Mouse (Mus musculus) hindbrain, postnatal 0 days (tissue): Measurements from ENCODE around the gene Jaml. TPM values are rescaled to one million over a fixed set of nuclear protein-coding genes. Genes with fewer than 3 reads are reported as not detected.

Experiments used
- ATAC-seq: fragments of 200-750 bp; cut with Nextera tagmentation; 2 replicates; pipeline ENCODE4 v1.8.0; 2017; ENCODE audit warnings: mild to moderate bottlenecking, moderate TSS enrichment, moderate library complexity
- DNase-seq: peaks from one replicate; pipeline ENCODE4 v3.0.0-alpha.2; 2015; ENCODE audit warnings: low spot score
- H3K27ac ChIP-seq: fragments of 300-500 bp; sonication (generic); 2 replicates; pipeline ENCODE4 v1.5.1; 2014; ENCODE audit warnings: mild to moderate bottlenecking
- H3K27me3 ChIP-seq: fragments of 300-500 bp; sonication (generic); 2 replicates; pipeline ENCODE4 v1.6.1; 2014; ENCODE audit warnings: low read length, mixed read lengths; ENCODE audit not compliant: insufficient read depth
- H3K36me3 ChIP-seq: fragments of 300-500 bp; sonication (generic); 2 replicates; pipeline ENCODE4 v1.6.1; 2014; ENCODE audit warnings: low read length, mixed read lengths; ENCODE audit not compliant: insufficient read depth
- H3K4me1 ChIP-seq: fragments of 300-500 bp; sonication (generic); 2 replicates; pipeline ENCODE4 v1.6.1; 2014; ENCODE audit warnings: antibody characterized with exemption, low read length, mixed read lengths; ENCODE audit not compliant: insufficient read depth
- H3K4me2 ChIP-seq: fragments of 300-500 bp; sonication (generic); 2 replicates; pipeline ENCODE4 v1.6.1; 2014; ENCODE audit warnings: low read depth, mild to moderate bottlenecking, low read length, moderate library complexity, mixed read lengths
- H3K4me3 ChIP-seq: fragments of 300-500 bp; sonication (generic); 2 replicates; pipeline ENCODE4 v1.5.1; 2014; ENCODE audit warnings: low read length
- H3K9ac ChIP-seq: fragments of 300-500 bp; sonication (generic); replicated peaks from 2 replicates; pipeline ENCODE4 v1.6.1; 2014; ENCODE audit warnings: mild to moderate bottlenecking, low read length, moderate library complexity, mixed read lengths
- H3K9me3 ChIP-seq: fragments of 300-500 bp; sonication (generic); 2 replicates; pipeline ENCODE4 v1.6.1; 2016; ENCODE audit warnings: low read length, mixed read lengths
- CTCF ChIP-seq: IDR thresholded peaks from 2 replicates; pipeline ENCODE4 v1.5.1; 2016; ENCODE audit warnings: antibody characterized with exemption, control low read depth, low read depth
- WGBS: fragments of 180-500 bp; shearing (Covaris S2); extraction: QIAGEN DNeasy Blood & Tissue Kit; methylation state at CpG from one replicate; pipeline ENCODE4 v1.1.7; 2014; 5-methylcytosine and 5-hydroxymethylcytosine counted together
- polyA plus RNA-seq: library from polyadenylated mRNA; unstranded; fragments of >200 nt; fragmentation: Nextera tagmentation; extraction: Ambion mirVana; gene quantifications from 2 replicates; pipeline ENCODE4 v1.2.1, GENCODE M21; 2015
- total RNA-seq: library from RNA; depleted of rRNA; stranded (reverse); fragments of >200 nt; gene quantifications from 2 replicates; pipeline ENCODE4 v1.2.3, GENCODE M21; 2014

Jaml gene
- total and polyA plus RNA-seq, 2 experiments from 2014 or later, result 0.40 TPM; not detected in 1

DNA sequence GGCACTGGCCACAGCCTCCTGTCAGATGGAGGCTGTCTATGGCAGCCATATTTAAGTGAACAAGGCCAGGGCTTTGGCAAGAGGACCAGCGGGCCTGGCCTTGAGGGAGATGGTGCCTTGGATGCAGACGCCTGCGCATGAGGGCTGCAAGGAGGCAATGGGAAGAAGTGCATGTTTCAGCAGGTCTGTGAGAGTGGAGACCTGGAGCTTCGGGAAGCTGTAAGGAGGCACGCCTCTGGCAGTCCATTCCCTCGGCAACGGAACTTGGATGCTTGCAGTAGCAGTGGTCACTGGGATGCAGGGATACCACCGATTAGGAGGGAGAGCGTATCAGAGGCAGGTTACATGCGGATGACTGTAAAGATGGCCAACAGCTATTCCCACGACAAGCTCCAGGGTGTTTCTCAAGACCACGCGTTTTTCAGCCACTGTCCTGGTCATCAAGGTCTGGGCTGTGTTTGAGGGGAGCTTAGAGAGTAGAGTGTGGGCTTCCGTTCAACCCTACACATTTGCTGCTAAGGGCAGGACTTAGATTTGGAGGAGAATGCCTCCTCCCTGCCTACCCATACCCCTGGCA, 41.1 kb downstream of the Jaml start:
- H3K9me3 ChIP-seq, result no peaks in the 10 kb centered on the region
- no peak for TF ChIP-seq CTCF
- H3K4me1 ChIP-seq, result peaks cover 21% of the 10 kb centered on the region
- ATAC-seq (no peak), DNase-seq (no peak)
- 86% methylated on average over 14 of the region's 14 CpGs for WGBS
- H3K27ac ChIP-seq, result no peak overlapping the region
- H3K36me3 ChIP-seq, result no peaks in the 10 kb centered on the region
- H3K27me3 ChIP-seq, result no peaks in the 10 kb centered on the region
- H3K4me3 ChIP-seq, result no peak overlapping the region
- H3K4me2 ChIP-seq, result peak overlapping the region; percentile 71; the same call in 1 of the 2 replicates
- H3K9ac ChIP-seq, result no peak overlapping the region

DNA sequence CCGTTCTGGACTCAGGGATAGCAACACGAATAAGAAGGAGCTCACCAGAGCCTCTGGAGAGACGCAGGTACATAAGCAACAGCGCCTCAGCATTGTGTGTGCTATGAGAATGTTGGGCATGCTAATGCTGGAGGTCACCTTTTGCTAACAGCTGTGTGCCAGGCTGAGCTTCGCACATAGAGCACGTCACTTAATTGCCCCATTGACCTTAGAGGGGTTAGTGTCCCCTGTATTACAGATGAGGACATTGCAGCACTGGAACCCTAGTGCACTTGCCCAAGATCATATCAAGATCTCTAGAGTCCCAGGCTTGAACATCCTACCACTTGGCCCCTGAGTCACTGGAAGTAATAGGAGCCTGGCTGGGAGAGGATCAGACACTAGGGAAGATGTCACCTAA, 41.6 kb downstream of the Jaml start:
- no peak for TF ChIP-seq CTCF
- no peaks in the 10 kb centered on the region for H3K9me3 ChIP-seq
- WGBS, result 85% methylated on average over 6 of the region's 6 CpGs
- no peak overlapping the region for H3K9ac ChIP-seq
- H3K4me1 ChIP-seq, result peaks cover 21% of the 10 kb centered on the region
- no peak for ATAC-seq
- H3K27me3 ChIP-seq, result no peaks in the 10 kb centered on the region
- H3K36me3 ChIP-seq, result peaks cover 5% of the 10 kb centered on the region; the same call in 1 of the 2 replicates
- H3K4me3 ChIP-seq, result no peak overlapping the region
- H3K4me2 ChIP-seq, result no peak overlapping the region
- no peak overlapping the region for H3K27ac ChIP-seq
- DNase-seq, result no peak

DNA sequence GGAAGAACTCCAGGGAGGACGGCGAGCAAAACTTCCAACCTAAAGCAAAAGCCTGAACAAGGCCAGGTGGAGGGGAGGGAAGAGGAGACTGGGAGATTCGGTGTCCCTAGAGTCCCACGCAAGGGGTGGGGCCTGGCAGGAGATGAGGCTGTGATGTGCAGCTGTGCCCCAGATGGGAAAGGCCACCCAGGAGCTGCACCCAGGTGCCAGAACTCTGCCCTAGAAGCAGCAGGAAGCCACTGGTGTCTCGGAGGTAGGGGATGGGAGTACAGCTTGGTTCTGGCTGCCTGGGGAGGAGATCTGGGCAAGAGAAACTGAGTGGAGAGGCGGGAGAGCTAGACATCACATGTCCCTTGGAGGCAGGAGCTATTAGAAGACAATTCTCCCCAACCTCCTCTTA, 42.0 kb downstream of the Jaml start:
- no peak for TF ChIP-seq CTCF
- Histone ChIP-seq H3K36me3 (peaks cover 6% of the 10 kb centered on the region; the same call in 1 of the 2 replicates), H3K4me3 (no peak overlapping the region), H3K4me2 (0 out of 2 replicates have a peak overlapping the region, but pooled peaks have one; percentile 7), H3K4me1 (peaks cover 21% of the 10 kb centered on the region), H3K27me3 (no peaks in the 10 kb centered on the region), H3K9me3 (no peaks in the 10 kb centered on the region), H3K27ac (no peak overlapping the region), H3K9ac (no peak overlapping the region)
- WGBS, result 56% methylated on average over 6 of the region's 6 CpGs
- DNase-seq, result no peak
- ATAC-seq, result no peak

DNA sequence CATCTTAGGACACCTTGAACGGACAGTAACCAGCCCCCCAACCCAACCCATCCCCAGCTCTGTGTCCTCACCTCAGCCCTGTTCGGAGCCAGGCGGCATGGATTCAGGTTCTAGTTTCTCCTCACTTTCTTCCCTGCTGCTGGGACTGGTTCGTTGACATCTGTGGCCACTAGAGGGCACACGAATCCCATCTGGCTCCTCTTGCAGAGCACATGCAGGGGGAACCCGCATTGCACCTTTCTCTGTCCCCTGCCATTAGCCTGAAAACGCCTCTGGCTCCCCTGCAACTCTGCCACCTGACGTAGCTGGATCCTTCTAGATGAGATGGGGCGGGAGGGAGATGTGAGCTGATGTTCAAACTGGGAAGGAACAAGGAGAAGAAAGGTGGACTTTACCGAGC, 42.8 kb downstream of the Jaml start:
- peak; percentile 43 for ATAC-seq
- Histone ChIP-seq H3K9ac (0 out of 2 replicates have a peak overlapping the region, but pooled peaks have one; percentile 33), H3K4me1 (peaks cover 18% of the 10 kb centered on the region), H3K36me3 (peaks cover 6% of the 10 kb centered on the region; the same call in 1 of the 2 replicates), H3K27ac (peak overlapping the region; percentile 48; the same call in 1 of the 2 replicates), H3K27me3 (no peaks in the 10 kb centered on the region), H3K4me3 (peak overlapping the region; percentile 16), H3K9me3 (no peaks in the 10 kb centered on the region), H3K4me2 (peak overlapping the region; percentile 49)
- WGBS, result 6% methylated on average over 10 of the region's 10 CpGs
- DNase-seq, result peak; percentile 90
- TF ChIP-seq CTCF, result peak; percentile 96

DNA sequence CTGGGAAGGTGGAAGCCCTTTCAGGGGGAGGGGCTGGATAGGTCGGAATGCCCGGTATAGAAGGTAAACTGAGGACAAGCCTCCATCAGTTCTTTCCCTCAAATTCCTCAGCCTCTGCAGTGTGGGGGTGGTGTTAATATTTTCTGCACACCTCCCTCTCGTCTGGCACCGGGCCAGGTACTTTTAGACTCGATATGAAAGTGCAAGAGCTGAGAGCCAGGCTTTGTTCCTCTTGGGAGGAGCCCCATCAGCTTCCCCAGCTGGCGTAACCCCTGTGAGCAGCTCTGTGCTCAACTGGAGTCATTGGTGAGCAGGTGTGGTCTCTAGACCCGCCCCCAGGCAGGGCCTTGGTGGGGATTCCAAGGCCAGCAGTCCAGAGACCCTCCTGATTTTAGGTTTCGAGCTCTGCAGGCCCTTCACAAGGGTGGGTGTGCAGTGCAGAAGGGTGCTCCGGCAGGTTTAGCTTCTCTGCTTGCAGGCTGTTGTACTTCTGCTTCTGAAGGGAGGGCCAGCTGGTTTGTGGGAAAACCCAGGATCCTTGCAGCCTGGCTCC, 43.3 kb downstream of the Jaml start:
- ATAC-seq, result no peak; the same call in 1 of the 2 replicates
- peak overlapping the region; percentile 16 for H3K4me3 ChIP-seq

DNA sequence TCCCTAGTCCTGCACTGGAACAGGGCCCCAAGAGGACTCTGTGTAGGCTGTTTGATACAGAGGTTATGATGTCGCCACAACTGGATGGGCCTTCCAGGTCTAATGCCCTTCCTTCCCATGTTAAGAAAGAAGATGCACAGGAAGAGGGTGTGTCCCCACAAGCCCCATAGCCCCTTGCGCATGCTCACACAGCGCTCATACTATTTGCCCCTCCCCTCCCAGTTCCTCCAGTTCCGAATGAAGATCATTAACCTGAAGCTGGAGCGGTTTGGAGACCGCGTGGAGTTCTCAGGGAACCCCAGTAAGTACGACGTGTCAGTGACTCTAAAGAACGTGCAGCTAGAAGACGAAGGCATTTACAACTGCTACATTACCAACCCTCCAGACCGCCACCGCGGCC, 46.2 kb downstream of the Jaml start:
- H3K27ac ChIP-seq, result no peak overlapping the region
- peaks cover 6% of the 10 kb centered on the region; the same call in 1 of the 2 replicates for H3K4me1 ChIP-seq
- ATAC-seq (no peak), DNase-seq (no peak)
- H3K4me2 ChIP-seq, result no peak overlapping the region
- no peak overlapping the region for H3K9ac ChIP-seq
- H3K27me3 ChIP-seq, result no peaks in the 10 kb centered on the region
- WGBS, result 91% methylated on average over 14 of the region's 14 CpGs
- H3K4me3 ChIP-seq, result no peak overlapping the region
- no peak for TF ChIP-seq CTCF
- H3K9me3 ChIP-seq, result no peaks in the 10 kb centered on the region
- peaks cover 9% of the 10 kb centered on the region; the same call in 1 of the 2 replicates for H3K36me3 ChIP-seq

More for the DNA sequence above, 43.3 kb downstream of the Jaml start:
- Histone ChIP-seq H3K27me3 (no peaks in the 10 kb centered on the region), H3K9ac (0 out of 2 replicates have a peak overlapping the region, but pooled peaks have one; percentile 33), H3K4me2 (peak overlapping the region; percentile 49), H3K27ac (peak overlapping the region; percentile 48; the same call in 1 of the 2 replicates), H3K4me1 (peaks cover 18% of the 10 kb centered on the region), H3K9me3 (no peaks in the 10 kb centered on the region), H3K36me3 (peaks cover 6% of the 10 kb centered on the region; the same call in 1 of the 2 replicates)
- peak; percentile 36 for DNase-seq
- TF ChIP-seq CTCF, result no peak
- WGBS, result 21% methylated on average over 9 of the region's 9 CpGs

DNA sequence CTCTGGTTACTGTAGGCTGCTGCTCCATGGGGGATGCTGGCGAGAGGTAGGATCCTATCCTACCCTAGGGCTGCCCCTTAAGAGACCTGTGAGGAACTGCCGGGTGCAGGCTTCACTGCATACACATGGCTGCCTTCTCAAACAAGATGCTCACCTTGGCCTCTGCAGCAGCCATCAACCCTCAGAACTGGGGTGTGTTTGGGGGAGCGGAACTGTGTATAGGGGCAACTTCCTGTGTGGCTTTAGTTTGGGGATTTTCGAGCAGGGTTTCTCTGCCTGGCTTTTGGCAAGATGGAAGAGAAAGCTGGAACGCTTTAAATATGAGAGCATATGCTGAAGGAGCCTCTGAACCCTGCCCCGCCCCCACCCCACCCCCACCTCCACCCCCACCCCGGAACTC, 48.0 kb downstream of the Jaml start:
- Histone ChIP-seq H3K27me3 (no peaks in the 10 kb centered on the region), H3K4me2 (no peak overlapping the region), H3K9ac (no peak overlapping the region), H3K4me1 (peaks cover 4% of the 10 kb centered on the region; the same call in 1 of the 2 replicates), H3K9me3 (no peaks in the 10 kb centered on the region), H3K27ac (no peak overlapping the region), H3K4me3 (no peak overlapping the region), H3K36me3 (peaks cover 9% of the 10 kb centered on the region; the same call in 1 of the 2 replicates)
- ATAC-seq (no peak), DNase-seq (no peak)
- TF ChIP-seq CTCF, result no peak
- WGBS, result 54% methylated on average over 7 of the region's 7 CpGs
